Mouse (Mus musculus): Measurements from ENCODE around the gene Trim68. TPM values are rescaled to one million over a fixed set of nuclear protein-coding genes. Genes with fewer than 3 reads are reported as not detected.
"Not testable (repeated sequence)": the region's sequence is repeated elsewhere in the genome, so short reads cannot be mapped to it uniquely, and the experiment has no call there.

The Trim68 gene
- polyA plus RNA-seq, 1 experiment from 2014 or later, result 4.4 TPM

DNA sequence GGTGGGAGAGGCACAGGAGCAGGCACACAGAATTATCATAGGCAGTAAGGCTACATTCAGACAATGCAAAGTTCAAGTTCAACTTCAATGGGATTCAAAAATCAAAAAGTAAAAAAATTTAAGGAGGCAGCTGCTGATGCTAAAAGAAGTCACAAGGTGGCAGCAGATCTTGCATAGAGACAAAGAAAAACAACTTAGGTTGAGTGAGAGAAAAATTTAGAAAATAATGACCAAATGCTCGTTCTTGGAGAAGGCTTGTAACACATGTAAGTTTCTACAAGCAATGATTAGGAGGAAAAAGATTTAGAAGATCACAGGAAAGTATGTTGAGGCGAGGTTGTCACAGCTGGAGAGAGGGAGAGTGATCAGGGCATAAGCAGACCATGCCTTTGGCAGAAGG is 21.7 kb downstream of the Trim68 start:
- Histone ChIP-seq H3K36me3 (ENCODE audit: control insufficient read depth, insufficient read depth, low read length) (no peaks in the 10 kb centered on the region), H3K4me3 (ENCODE audit: low read depth, low read length) (no peak overlapping the region), H3K27me3 (replicated peaks; ENCODE audit: control insufficient read depth, insufficient read depth, low read length) (no peaks in the 10 kb centered on the region), H3K27ac (ENCODE audit: low read depth, low read length) (no peak overlapping the region), H3K4me1 (ENCODE audit: control insufficient read depth, insufficient read depth, low read length) (no peaks in the 10 kb centered on the region), H3K9ac (ENCODE audit: low read length) (no peak overlapping the region), H3K4me2 (ENCODE audit: low read length) (no peak overlapping the region), H3K9me3 (replicated peaks; ENCODE audit: control insufficient read depth, low read length) (no peaks in the 10 kb centered on the region)
- 43% methylated on average over 2 of the region's 2 CpGs for WGBS
- DNase-seq (ENCODE audit: low spot score) (peak; percentile 59), ATAC-seq (no peak)

GRCm38 (mm10) chr7:102664599-102664998 is 22.5 kb downstream of the Trim68 start, which contains the start of gene Olfr556:
Gene Olfr556 (plus strand): TSS chr7:102664899.
- Histone ChIP-seq H3K9ac (ENCODE audit: low read length) (no peak within 1 kb of the TSS), H3K36me3 (ENCODE audit: control insufficient read depth, insufficient read depth, low read length) (no peaks in the 10 kb centered on the region), H3K27ac (ENCODE audit: low read depth, low read length) (no peak within 1 kb of the TSS), H3K9me3 (replicated peaks; ENCODE audit: control insufficient read depth, low read length) (no peaks in the 10 kb centered on the region), H3K27me3 (replicated peaks; ENCODE audit: control insufficient read depth, insufficient read depth, low read length) (no peaks in the 10 kb centered on the region), H3K4me3 (ENCODE audit: low read depth, low read length) (no peak within 1 kb of the TSS), H3K4me1 (ENCODE audit: control insufficient read depth, insufficient read depth, low read length) (no peaks in the 10 kb centered on the region), H3K4me2 (ENCODE audit: low read length) (no peak within 1 kb of the TSS)
- DNase-seq (ENCODE audit: low spot score) (no peak), ATAC-seq (no peak)
- 61% methylated on average over 3 of the region's 3 CpGs for WGBS

- Histone ChIP-seq H3K9ac (ENCODE audit: low read length) (no peak within 1 kb of the TSS), H3K9me3 (replicated peaks; ENCODE audit: control insufficient read depth, low read length) (no peaks in the 10 kb centered on the region), H3K4me2 (ENCODE audit: low read length) (no peak within 1 kb of the TSS), H3K4me1 (ENCODE audit: control insufficient read depth, insufficient read depth, low read length) (no peaks in the 10 kb centered on the region), H3K27me3 (replicated peaks; ENCODE audit: control insufficient read depth, insufficient read depth, low read length) (no peaks in the 10 kb centered on the region), H3K27ac (ENCODE audit: low read depth, low read length) (no peak within 1 kb of the TSS), H3K36me3 (ENCODE audit: control insufficient read depth, insufficient read depth, low read length) (no peaks in the 10 kb centered on the region), H3K4me3 (ENCODE audit: low read depth, low read length) (no peak within 1 kb of the TSS)
- ATAC-seq, result no peak
- 76% methylated on average over 1 of the region's 1 CpGs for whole genome bisulfite sequencing
- no peak for DNase-seq (ENCODE audit: low spot score)
Observed at GRCm38 (mm10) chr7:102658523-102658922, 28.6 kb downstream of the Trim68 start, which contains the start of gene Olfr555. Gene Olfr555 (plus strand): TSS chr7:102658823.

- DNase-seq (ENCODE audit: low spot score); H3K4me1 ChIP-seq (ENCODE audit: control insufficient read depth, insufficient read depth, low read length); H3K27ac ChIP-seq (ENCODE audit: low read depth, low read length); H3K4me3 ChIP-seq (ENCODE audit: low read depth, low read length); H3K27me3 ChIP-seq (replicated peaks; ENCODE audit: control insufficient read depth, insufficient read depth, low read length); H3K36me3 ChIP-seq (ENCODE audit: control insufficient read depth, insufficient read depth, low read length); ATAC-seq; H3K9ac ChIP-seq (ENCODE audit: low read length); H3K9me3 ChIP-seq (replicated peaks; ENCODE audit: control insufficient read depth, low read length); H3K4me2 ChIP-seq (ENCODE audit: low read length): not testable (repeated sequence)
- 93% methylated on average over 3 of the region's 4 CpGs for WGBS
Observed at GRCm38 (mm10) chr7:102644945-102645344, 42.2 kb downstream of the Trim68 start.

- no peak for DNase-seq (ENCODE audit: low spot score)
- no peak for ATAC-seq
- Histone ChIP-seq H3K9me3 (replicated peaks; ENCODE audit: control insufficient read depth, low read length) (no peaks in the 10 kb centered on the region), H3K36me3 (ENCODE audit: control insufficient read depth, insufficient read depth, low read length) (no peaks in the 10 kb centered on the region), H3K4me3 (ENCODE audit: low read depth, low read length) (no peak within 1 kb of the TSS), H3K4me2 (ENCODE audit: low read length) (no peak within 1 kb of the TSS), H3K27me3 (replicated peaks; ENCODE audit: control insufficient read depth, insufficient read depth, low read length) (no peaks in the 10 kb centered on the region), H3K4me1 (ENCODE audit: control insufficient read depth, insufficient read depth, low read length) (no peaks in the 10 kb centered on the region), H3K9ac (ENCODE audit: low read length) (no peak within 1 kb of the TSS), H3K27ac (ENCODE audit: low read depth, low read length) (no peak within 1 kb of the TSS)
- WGBS, result 77% methylated on average over 1 of the region's 1 CpGs
Observed at GRCm38 (mm10) chr7:102638132-102638531, 49.0 kb downstream of the Trim68 start, which contains the start of gene Olfr554. Gene Olfr554 (plus strand): TSS chr7:102638432.

DNA sequence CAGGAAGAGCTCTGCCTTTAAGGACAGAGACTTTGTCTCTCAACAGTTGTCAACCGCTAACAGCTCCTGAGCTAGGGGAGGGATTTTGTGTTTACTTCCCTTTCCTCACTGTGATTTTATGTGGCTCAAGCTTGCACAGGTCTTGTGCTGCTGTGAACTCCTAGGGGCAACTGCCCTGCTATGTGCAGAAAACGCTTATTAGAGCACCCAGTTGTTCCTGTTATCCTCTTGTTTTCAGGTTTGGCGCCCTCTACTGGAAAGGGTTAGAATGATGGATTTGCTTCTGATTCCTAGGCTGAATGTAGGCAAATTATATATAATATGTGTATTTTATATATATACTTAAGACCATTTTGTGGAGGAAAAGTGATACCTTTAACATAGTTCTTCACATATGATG is 50.5 kb downstream of the Trim68 start:
- Histone ChIP-seq H3K4me3 (ENCODE audit: low read depth, low read length) (no peak overlapping the region), H3K27ac (ENCODE audit: low read depth, low read length) (no peak overlapping the region), H3K27me3 (replicated peaks; ENCODE audit: control insufficient read depth, insufficient read depth, low read length) (no peaks in the 10 kb centered on the region), H3K4me1 (ENCODE audit: control insufficient read depth, insufficient read depth, low read length) (no peaks in the 10 kb centered on the region), H3K4me2 (ENCODE audit: low read length) (no peak overlapping the region), H3K9me3 (replicated peaks; ENCODE audit: control insufficient read depth, low read length) (no peaks in the 10 kb centered on the region), H3K36me3 (ENCODE audit: control insufficient read depth, insufficient read depth, low read length) (no peaks in the 10 kb centered on the region), H3K9ac (ENCODE audit: low read length) (no peak overlapping the region)
- WGBS, result 40% methylated on average over 3 of the region's 3 CpGs
- ATAC-seq, result no peak
- DNase-seq (ENCODE audit: low spot score), result peak; percentile 5

Other genes starting within 250 kb of the Trim68 start
- gene Rrm1, start 245.6 kb downstream of the Trim68 start, polyA plus RNA-seq (2014; fragmentation: Nextera tagmentation; extraction: Ambion mirVana), result 96.7 and 98.6 TPM in 2 replicates
- gene Olfr543, start 205.6 kb downstream of the Trim68 start, polyA plus RNA-seq (2014; fragmentation: Nextera tagmentation; extraction: Ambion mirVana), result 0.46 TPM in 1 of 2 replicates, not detected in the other
- 0.09 TPM in 1 of 2 replicates, not detected in the other for gene Olfr544, start 199.0 kb downstream of the Trim68 start, polyA plus RNA-seq (2014; fragmentation: Nextera tagmentation; extraction: Ambion mirVana)
- 0.23 TPM in 1 of 2 replicates, not detected in the other for gene Olfr545, start 187.8 kb downstream of the Trim68 start, polyA plus RNA-seq (2014; fragmentation: Nextera tagmentation; extraction: Ambion mirVana)
- gene Olfr547, start 152.6 kb downstream of the Trim68 start, polyA plus RNA-seq (2014; fragmentation: Nextera tagmentation; extraction: Ambion mirVana), result not detected in 2 replicates
- gene Olfr548-ps1, start 146.4 kb downstream of the Trim68 start, polyA plus RNA-seq (2014; fragmentation: Nextera tagmentation; extraction: Ambion mirVana), result not detected in 2 replicates
- not detected in 2 replicates for gene Olfr549, start 137.5 kb downstream of the Trim68 start, polyA plus RNA-seq (2014; fragmentation: Nextera tagmentation; extraction: Ambion mirVana)
- not detected in 2 replicates for gene Trim21, start 121.8 kb downstream of the Trim68 start, polyA plus RNA-seq (2014; fragmentation: Nextera tagmentation; extraction: Ambion mirVana)
- not detected in 2 replicates for gene Olfr550, start 115.9 kb downstream of the Trim68 start, polyA plus RNA-seq (2014; fragmentation: Nextera tagmentation; extraction: Ambion mirVana)
- gene Olfr551, start 95.4 kb downstream of the Trim68 start, polyA plus RNA-seq (2014; fragmentation: Nextera tagmentation; extraction: Ambion mirVana), result not detected in 2 replicates
- gene Olfr552, start 89.6 kb downstream of the Trim68 start, polyA plus RNA-seq (2014; fragmentation: Nextera tagmentation; extraction: Ambion mirVana), result not detected in 2 replicates
- gene Olfr553, start 69.1 kb downstream of the Trim68 start, polyA plus RNA-seq (2014; fragmentation: Nextera tagmentation; extraction: Ambion mirVana), result not detected in 2 replicates
- gene Olfr554, start 48.9 kb downstream of the Trim68 start, polyA plus RNA-seq (2014; fragmentation: Nextera tagmentation; extraction: Ambion mirVana), result not detected in 2 replicates
- gene Olfr555, start 28.5 kb downstream of the Trim68 start, polyA plus RNA-seq (2014; fragmentation: Nextera tagmentation; extraction: Ambion mirVana), result not detected in 2 replicates
- gene Olfr556, start 22.4 kb downstream of the Trim68 start, polyA plus RNA-seq (2014; fragmentation: Nextera tagmentation; extraction: Ambion mirVana), result not detected in 2 replicates
- gene Olfr557, start 8.6 kb upstream of the Trim68 start, polyA plus RNA-seq (2014; fragmentation: Nextera tagmentation; extraction: Ambion mirVana), result not detected in 2 replicates
- gene Olfr558, start 14.9 kb upstream of the Trim68 start, polyA plus RNA-seq (2014; fragmentation: Nextera tagmentation; extraction: Ambion mirVana), result not detected in 2 replicates
- not detected in 2 replicates for gene Olfr33, start 31.7 kb upstream of the Trim68 start, polyA plus RNA-seq (2014; fragmentation: Nextera tagmentation; extraction: Ambion mirVana)
- not detected in 2 replicates for gene Olfr559, start 40.2 kb upstream of the Trim68 start, polyA plus RNA-seq (2014; fragmentation: Nextera tagmentation; extraction: Ambion mirVana)
- gene Olfr560, start 72.0 kb upstream of the Trim68 start, polyA plus RNA-seq (2014; fragmentation: Nextera tagmentation; extraction: Ambion mirVana), result not detected in 2 replicates
- 0.06 TPM in 1 of 2 replicates, not detected in the other for gene Olfr78, start 72.1 kb upstream of the Trim68 start, polyA plus RNA-seq (2014; fragmentation: Nextera tagmentation; extraction: Ambion mirVana)
- gene Olfr561, start 83.9 kb upstream of the Trim68 start, polyA plus RNA-seq (2014; fragmentation: Nextera tagmentation; extraction: Ambion mirVana), result not detected in 2 replicates
- not detected in 2 replicates for gene Olfr564, start 116.2 kb upstream of the Trim68 start, polyA plus RNA-seq (2014; fragmentation: Nextera tagmentation; extraction: Ambion mirVana)
- gene Olfr566, start 171.4 kb upstream of the Trim68 start, polyA plus RNA-seq (2014; fragmentation: Nextera tagmentation; extraction: Ambion mirVana), result not detected in 2 replicates
- gene Olfr568, start 189.8 kb upstream of the Trim68 start, polyA plus RNA-seq (2014; fragmentation: Nextera tagmentation; extraction: Ambion mirVana), result not detected in 2 replicates
- gene Olfr569, start 203.6 kb upstream of the Trim68 start, polyA plus RNA-seq (2014; fragmentation: Nextera tagmentation; extraction: Ambion mirVana), result not detected in 2 replicates
- gene Olfr570, start 207.2 kb upstream of the Trim68 start, polyA plus RNA-seq (2014; fragmentation: Nextera tagmentation; extraction: Ambion mirVana), result 0.15 TPM in 1 of 2 replicates, not detected in the other
- gene Olfr571, start 230.2 kb upstream of the Trim68 start, polyA plus RNA-seq (2014; fragmentation: Nextera tagmentation; extraction: Ambion mirVana), result not detected in 2 replicates
- not detected in 2 replicates for gene Olfr572, start 237.1 kb upstream of the Trim68 start, polyA plus RNA-seq (2014; fragmentation: Nextera tagmentation; extraction: Ambion mirVana)